Mouse (Mus musculus): ENCODE measurements around the gene Scgn. TPM values are rescaled to one million over a fixed set of nuclear protein-coding genes. Genes with fewer than 3 reads are reported as not detected.
A peak's percentile ranks its signal among the peaks of the same experiment; 100 is the strongest.

Gene Scgn
- total RNA-seq, 2 experiments from 2014 or later: 1.2 to 3.2 TPM

DNA sequence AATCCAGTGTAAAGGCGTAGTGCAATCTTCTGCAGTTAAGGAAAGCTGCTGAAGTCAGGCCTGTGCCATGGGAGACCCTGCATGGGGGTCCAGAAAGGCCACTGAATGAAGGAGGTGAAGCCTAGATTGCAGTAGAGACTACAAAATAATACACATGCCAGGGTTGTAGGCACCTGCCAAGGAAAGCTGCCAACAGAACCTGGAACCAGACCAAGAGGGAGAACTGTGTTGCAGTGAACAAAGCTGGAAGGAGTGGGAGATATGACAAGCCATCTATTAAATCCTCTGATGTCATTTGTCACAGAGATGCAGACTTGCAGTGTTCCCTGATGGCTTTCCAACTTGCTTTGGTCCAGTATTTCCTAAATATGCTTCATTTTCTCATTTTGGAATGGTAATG, 52.3 kb downstream of the Scgn start:
- peak; percentile 73 for DNase-seq

DNA sequence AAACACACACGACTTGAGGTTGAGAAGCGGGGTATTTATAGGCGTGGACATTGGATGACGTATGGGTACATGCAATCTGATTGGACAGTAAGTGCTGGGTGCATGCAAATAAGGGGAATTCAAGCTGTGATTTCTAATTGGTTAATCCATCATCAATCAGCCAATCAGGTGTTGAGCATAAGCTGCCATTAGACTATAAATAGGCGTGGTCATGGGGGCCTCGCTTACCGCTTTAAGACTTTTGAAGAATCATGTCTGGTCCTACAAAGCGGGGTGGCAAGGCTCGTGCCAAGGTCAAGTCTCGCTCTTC, 56.8 kb downstream of the Scgn start, which contains the start of gene Hist1h2aa:
Hist1h2aa (plus strand) TSS at position 252 of the 310 bp plus-strand sequence.
- DNase-seq: no peak

- no peak for DNase-seq
Measured at GRCm38 (mm10) chr13:23933421-23934210, 57.4 kb downstream of the Scgn start, which contains the start of gene Hist1h2ba. Hist1h2ba (minus strand) TSS chr13:23934156.

DNA sequence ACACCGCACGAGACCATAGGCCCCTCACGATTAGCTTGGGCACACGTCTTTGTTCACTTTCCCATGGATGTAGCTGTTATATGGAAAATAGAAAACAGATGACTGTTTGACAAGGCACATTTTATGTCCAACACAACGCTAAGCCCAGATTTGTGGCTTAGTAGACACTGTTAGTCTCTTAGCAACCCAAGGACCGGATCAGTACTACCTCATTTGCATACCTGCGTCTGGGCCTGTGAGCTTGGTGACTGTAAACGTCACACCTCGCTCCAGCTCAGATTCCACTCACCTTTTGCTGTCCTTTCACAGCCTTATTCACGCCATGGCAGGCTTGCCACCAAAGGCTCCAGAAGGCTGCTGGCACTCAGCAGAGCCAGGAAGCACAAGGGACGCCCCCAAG, 60.1 kb downstream of the Scgn start:
- no peak for DNase-seq

DNA sequence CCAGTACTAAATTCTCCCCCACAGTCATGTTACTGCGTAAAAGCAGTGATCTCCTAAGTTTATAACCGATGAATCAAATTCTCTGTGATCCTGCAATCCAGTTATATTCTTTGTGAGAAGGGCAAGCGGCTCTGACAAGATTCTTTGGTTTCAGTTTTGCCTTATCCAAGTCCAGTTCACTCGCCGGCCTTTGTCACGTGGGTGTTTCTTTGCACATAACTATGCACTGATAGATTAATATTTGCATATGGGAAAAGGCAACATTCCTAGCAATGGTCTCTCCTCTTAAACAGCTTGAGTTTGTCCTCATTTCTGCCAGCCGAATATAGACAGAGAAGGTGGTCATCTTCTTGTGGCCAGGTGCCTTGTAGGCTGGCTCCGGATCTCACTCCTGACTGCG, 60.6 kb downstream of the Scgn start:
- DNase-seq: no peak

- peak; percentile 18 for DNase-seq
Measured at GRCm38 (mm10) chr13:23928637-23929036, 62.4 kb downstream of the Scgn start.

- DNase-seq: no peak
Measured at GRCm38 (mm10) chr13:23925792-23926191, 65.2 kb downstream of the Scgn start.

DNA sequence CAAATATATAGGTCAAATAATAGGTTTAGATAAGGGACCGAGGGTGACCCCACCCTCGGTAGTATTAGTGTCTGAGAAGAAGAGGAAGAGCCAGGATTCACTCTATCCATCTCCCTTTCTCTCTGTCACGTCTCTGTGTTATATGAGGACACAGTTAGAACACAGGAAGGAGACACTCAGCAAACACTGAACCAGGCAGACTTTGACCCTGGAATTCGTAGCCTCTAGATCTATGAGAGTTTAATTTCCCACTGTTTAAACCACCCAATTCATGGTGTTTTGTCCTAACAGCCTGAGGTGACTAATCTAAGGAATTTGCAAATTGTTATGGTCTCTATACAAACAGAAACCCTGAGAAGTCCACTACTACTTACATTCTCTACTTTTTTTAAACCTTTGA, 73.3 kb downstream of the Scgn start:
- DNase-seq: no peak

- peak; percentile 41 for DNase-seq
Measured at GRCm38 (mm10) chr13:23916132-23916531, 74.9 kb downstream of the Scgn start.

- peak; percentile 24 for DNase-seq
Measured at GRCm38 (mm10) chr13:23914376-23915167, 76.4 kb downstream of the Scgn start, which contains the start of gene Slc17a4. Slc17a4 (minus strand) TSS chr13:23915009.

- DNase-seq: peak; percentile 15
Measured at GRCm38 (mm10) chr13:23913791-23914306, 77.2 kb downstream of the Scgn start.

GRCm38 (mm10) chr13:23911335-23911734, 79.7 kb downstream of the Scgn start:
- DNase-seq: no peak

- DNase-seq: no peak
Measured at GRCm38 (mm10) chr13:23910121-23910520, 80.9 kb downstream of the Scgn start.

DNA sequence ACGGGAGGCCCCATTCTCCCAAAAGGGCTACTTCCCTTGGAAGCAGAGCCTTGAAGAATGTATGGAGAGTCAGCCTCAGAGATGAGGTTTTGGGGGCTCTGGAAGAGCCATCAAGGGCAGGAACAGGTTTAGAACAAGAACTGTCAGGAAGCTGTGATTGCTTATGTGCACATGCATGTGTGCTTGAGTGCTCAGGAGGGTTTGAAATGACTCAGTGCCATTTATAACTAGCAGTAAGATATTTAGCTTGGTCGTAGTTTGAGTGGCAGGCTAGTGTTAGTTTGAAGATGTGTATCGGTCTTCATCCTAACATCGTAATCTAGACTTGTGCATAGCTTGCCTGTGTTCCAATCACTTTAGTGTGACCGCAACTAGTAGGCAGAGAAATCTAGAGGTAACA, 84.1 kb downstream of the Scgn start:
- DNase-seq: no peak

Small RNAs within 50 kb of the gene (microRNA-seq; reads per million reads assigned to microRNA genes)
- not detected for gene Gm44344

Other genes with a start within 250 kb of the Scgn start
- 100 to 1,000 TPM; 127 to 144 TPM for gene Hist1h3c, start 245.6 kb downstream of the Scgn start, total RNA-seq (2021)
- 100 to 1,000 TPM; 173 to 206 TPM for gene Hist1h2bb, start 244.5 kb downstream of the Scgn start, total RNA-seq (2021)
- gene Hist1h2ab, start 240.1 kb downstream of the Scgn start, total RNA-seq (2021): 100 to 1,000 TPM; 281 to 334 TPM
- gene Hist1h3b, start 238.9 kb downstream of the Scgn start, total RNA-seq (2021): 100 to 1,000 TPM; 390 to 424 TPM
- gene Hist1h4b, start 234.2 kb downstream of the Scgn start, total RNA-seq (2021): 100 to 1,000 TPM; 282 to 291 TPM
- gene Hist1h4a, start 230.0 kb downstream of the Scgn start, total RNA-seq (2021): 100 to 1,000 TPM; 238 to 251 TPM
- 100 to 1,000 TPM; 258 to 301 TPM for gene Hist1h3a, start 228.8 kb downstream of the Scgn start, total RNA-seq (2021)
- 100 to 1,000 TPM; 231 to 274 TPM for gene Hist1h1a, start 227.5 kb downstream of the Scgn start, total RNA-seq (2021)
- gene Trim38, start 221.3 kb downstream of the Scgn start, total RNA-seq (2021): not detected
- 10 to 100 TPM; 16.2 to 33.8 TPM for gene Slc17a2, start 184.2 kb downstream of the Scgn start, total RNA-seq (2021)
- gene Slc17a3, start 151.8 kb downstream of the Scgn start, total RNA-seq (2021): 1 to 10 TPM; 3.5 to 5.0 TPM
- gene Slc17a1, start 123.5 kb downstream of the Scgn start, total RNA-seq (2021): 1 to 10 TPM in 1 of 2 experiments, under 1 TPM in 1; 0.67 to 1.5 TPM
- 1 to 10 TPM; 3.3 to 5.6 TPM for gene Slc17a4, start 76.2 kb downstream of the Scgn start, total RNA-seq (2021)
- not detected for gene Hist1h2ba, start 57.1 kb downstream of the Scgn start, total RNA-seq (2021)
- not detected for gene Hist1h2aa, start 56.8 kb downstream of the Scgn start, total RNA-seq (2021)

Measured in adrenal gland, postnatal 10 days (tissue).